Mouse (Mus musculus) lung, postnatal 25 days (tissue): ENCODE results near the gene Map3k11.

Experiments
- DNase-seq: peaks from one replicate; pipeline ENCODE4 v3.0.0; 2022; ENCODE audit warnings: low spot score

The Map3k11 gene

GRCm38 (mm10) chr19:5734325-5734724 is 45.8 kb downstream of the Map3k11 start:
- DNase-seq = no peak

- DNase-seq = no peak
Measured at GRCm38 (mm10) chr19:5739446-5739845, 50.9 kb downstream of the Map3k11 start.

GRCm38 (mm10) chr19:5740320-5741317 is 52.1 kb downstream of the Map3k11 start, which contains the start of gene Ltbp3:
TSS of gene Ltbp3 (plus strand) at chr19:5740904.
- DNase-seq = peak; percentile 78

DNA sequence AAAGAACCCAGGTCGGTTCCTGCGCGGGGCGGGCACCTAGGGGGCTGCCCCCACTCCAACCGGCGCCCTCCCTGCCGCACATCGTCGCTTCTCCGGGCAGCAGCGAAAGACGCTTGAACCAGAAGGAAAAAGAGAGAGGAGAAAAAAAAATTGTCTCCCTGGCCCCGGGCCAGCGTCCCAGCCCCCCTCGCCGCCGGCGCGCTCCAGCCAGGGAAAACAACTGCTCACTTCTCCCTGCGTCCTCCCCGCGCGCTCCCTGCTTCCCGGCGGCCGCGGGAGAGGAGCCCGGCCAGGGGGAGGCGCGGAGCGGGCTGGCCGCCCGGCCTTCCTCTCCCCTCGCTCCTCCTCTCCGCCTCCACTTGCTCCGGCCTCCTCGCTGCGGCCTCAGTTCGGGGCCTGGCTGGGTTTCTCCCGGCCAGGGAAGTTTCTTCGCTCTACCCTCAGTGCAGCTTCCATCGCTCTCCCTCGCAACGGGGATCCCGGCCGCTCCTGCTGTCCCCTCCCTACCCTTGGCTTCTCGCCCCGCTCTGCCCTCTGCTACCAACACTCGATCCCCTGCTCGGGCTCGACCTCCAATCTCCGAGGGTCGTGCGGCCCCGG is 53.2 kb downstream of the Map3k11 start:
- DNase-seq = peak; percentile 74

DNA sequence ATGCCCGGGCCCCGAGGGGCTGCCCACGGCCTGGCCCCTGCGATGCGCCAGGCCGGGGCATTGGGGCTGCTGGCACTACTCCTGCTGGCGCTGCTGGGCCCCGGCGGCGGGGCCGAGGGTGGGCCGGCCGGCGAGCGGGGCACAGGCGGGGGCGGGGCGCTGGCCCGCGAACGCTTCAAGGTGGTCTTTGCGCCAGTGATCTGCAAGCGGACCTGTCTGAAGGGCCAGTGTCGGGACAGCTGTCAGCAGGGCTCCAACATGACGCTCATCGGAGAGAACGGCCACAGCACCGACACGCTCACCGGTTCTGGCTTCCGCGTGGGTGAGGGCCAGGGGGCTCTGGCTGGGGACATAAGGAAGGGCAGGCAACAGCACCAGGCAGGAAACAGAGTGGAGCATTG is 53.7 kb downstream of the Map3k11 start:
- DNase-seq = no peak

DNA sequence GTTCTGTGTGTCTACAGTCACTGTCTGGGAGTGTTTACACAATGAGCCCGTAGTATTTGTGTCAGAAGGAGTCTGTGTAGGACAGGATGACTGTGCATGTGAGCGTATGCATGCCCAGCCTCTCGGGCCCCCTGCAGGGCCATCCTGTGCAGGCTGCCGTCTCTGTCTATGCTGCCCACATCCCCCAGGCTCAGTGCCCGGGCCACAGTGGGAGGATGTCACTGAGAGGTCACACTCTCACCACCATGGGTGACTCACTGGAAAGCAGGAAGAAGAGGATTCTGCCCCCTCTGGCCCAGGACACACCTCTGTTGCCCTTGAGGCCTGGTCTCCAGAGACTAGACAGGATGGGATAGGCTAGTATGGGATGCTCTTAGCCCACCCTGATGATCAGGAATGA is 55.0 kb downstream of the Map3k11 start:
- DNase-seq = no peak

DNA sequence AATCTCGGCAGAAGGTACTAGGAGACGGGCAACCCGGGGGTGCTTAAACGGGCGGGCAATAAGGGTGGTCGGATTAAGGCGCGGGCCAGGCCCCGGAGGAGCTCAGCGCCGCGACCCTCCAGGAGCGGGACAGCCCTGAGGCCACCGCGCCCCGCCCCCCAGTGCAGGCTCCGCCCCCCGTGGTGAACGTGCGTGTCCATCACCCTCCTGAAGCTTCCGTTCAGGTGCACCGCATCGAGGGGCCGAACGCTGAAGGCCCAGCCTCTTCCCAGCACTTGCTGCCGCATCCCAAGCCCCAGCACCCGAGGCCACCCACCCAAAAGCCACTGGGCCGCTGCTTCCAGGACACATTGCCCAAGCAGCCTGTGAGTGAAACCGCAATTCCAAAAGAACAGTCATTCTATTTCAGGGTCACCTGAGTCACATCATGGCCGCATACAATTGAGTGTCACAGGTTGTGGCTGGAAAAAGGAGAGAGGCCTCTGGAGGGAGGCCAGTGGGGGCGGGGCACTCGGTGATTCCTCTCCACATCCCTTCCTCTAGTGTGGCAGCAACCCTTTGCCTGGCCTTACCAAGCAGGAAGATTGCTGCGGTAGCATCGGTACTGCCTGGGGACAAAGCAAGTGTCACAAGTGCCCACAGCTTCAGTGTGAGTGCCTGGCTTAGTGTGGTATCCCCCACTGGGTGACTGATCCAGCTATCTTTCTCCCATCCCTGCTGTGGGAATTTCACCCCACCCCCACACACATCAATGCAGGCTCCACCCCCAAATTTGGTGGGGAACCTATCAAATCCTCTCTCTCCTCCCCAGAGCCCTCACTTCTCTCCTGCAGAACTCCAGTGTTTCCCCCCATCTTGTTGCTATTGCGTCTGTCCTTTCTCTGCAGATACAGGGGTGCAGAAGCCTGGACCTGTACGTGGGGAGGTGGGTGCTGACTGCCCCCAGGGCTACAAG is 57.5 kb downstream of the Map3k11 start:
- no peak for DNase-seq

DNA sequence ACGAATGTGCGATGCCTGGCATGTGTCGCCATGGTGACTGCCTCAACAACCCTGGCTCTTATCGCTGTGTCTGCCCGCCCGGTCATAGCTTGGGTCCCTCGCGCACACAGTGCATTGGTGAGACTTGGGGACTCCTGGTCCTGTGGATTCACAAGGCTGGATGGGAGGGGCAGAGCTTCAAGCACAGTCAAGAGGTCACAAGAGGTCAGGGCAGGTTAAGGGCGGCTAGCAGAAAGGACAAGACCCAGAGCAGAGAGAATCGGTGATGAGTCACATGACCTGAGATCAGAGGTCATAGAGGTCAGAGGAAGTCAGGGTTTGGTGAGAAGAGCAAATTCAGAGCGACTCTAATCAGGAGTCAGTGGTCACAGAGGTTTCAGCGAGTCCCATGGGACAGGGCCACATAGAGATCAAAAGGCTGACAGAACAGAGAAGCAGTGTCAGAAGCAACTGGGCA is 58.4 kb downstream of the Map3k11 start:
- DNase-seq = no peak

DNA sequence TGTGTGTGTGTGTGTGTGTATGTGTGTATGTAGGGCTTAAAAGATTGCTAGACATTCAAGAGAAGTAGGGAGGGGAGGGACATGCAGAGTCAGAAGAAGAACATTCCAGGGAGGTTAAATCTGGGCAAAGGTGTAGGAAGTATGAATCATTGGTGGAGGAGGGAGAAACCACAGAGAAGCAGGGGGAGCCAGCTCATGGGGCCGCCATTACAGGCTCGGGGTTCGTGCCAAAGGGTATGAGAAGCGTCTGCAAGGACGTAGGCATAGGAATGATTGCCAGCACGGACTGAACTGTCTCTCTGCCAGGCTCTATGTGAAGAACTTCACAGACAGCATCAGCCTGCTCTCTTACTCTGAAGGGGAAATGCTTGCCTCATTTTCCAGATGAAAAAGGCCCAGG is 60.9 kb downstream of the Map3k11 start:
- DNase-seq = no peak

DNA sequence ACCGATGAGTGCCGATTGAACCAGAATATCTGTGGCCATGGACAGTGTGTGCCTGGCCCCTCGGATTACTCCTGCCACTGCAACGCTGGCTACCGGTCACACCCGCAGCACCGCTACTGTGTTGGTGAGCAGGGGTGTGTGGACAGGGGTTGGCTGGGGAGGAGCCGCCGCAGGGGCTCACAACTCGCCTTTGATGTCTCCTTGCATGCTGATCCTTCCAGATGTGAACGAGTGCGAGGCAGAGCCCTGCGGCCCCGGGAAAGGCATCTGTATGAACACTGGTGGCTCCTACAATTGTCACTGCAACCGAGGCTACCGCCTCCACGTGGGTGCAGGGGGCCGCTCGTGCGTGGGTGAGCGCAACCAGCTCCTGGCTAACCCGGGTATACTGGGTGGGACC is 62.4 kb downstream of the Map3k11 start:
- DNase-seq = no peak

GRCm38 (mm10) chr19:5751742-5752141 is 63.2 kb downstream of the Map3k11 start:
- no peak for DNase-seq
